Mouse (Mus musculus) ES-E14 (cell line): ENCODE data around the gene Ube2d1.

Experiments used
- CHD2 ChIP-seq: IDR thresholded peaks from 2 replicates; pipeline ENCODE4 v1.6.1; 2014; ENCODE audit warnings: mild to moderate bottlenecking, low read depth, low read length, inconsistent platforms
- HCFC1 ChIP-seq: IDR thresholded peaks from 2 replicates; pipeline ENCODE4 v1.6.1; 2012; ENCODE audit warnings: low read length, inconsistent platforms, borderline replicate concordance; ENCODE audit not compliant: insufficient read depth
- ZC3H11A ChIP-seq: IDR thresholded peaks from 2 replicates; pipeline ENCODE4 v1.6.1; 2012; ENCODE audit warnings: low read depth, mild to moderate bottlenecking, inconsistent platforms, low read length, borderline replicate concordance

DNA sequence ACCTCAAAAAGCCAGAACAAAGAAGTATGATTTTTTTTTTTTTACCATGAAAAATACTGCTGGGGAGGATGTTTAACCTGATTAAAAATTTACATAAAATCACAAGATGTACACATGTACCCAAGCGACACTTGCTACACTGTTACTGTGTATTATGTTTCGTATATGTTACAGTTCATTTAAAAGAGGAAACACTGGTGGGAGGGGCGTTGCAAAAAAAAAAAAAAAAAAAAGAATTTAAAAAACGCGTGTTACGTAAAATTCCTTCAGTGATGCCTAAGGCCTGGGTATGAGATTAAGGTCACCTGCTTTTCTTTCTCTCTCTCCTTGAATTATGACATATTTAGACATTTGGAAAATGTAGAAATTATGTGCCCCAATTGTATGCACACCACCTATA lies 21.7 kb upstream of the Ube2d1 start:
- no peak for TF ChIP-seq CHD2
- no peak for TF ChIP-seq ZC3H11A
- no peak for TF ChIP-seq HCFC1
